Mouse (Mus musculus) megakaryocyte, embryonic 14.5 days (primary cell): ENCODE results near the gene Dgat2.

ENCODE experiments used
- FLI1 ChIP-seq: IDR thresholded peaks from 2 replicates; pipeline ENCODE4 v1.6.1; 2012; ENCODE audit warnings: low read length, inconsistent platforms, mixed read lengths
- GATA1 ChIP-seq: IDR thresholded peaks from 3 replicates; pipeline ENCODE4 v1.6.1; 2012; ENCODE audit warnings: mixed read lengths, low read length, inconsistent platforms, borderline replicate concordance

DNA sequence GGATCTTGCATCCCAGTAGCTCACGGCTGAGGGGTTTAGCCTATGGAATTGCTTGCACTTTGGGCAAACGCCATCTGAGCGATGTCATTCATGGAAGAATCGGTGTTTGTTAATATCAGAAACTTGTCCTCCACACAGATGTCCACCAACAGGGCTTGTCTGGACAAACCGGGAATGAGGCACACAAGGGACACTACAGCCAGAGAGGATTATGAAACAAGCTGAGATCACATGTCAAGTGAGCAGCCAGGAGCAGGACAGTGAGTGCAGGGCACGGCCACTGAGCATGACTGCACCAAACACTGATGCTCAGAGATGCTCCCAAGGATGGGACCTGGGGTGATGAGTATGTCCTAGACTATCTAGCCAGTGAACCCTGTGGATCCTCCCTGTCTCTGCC lies 42.9 kb upstream of the Dgat2 start:
- no peak for TF ChIP-seq GATA1
- TF ChIP-seq FLI1: no peak
